Mouse (Mus musculus) lung, adult 18-20 months (tissue): ENCODE data around the gene Tpst1.

Experiments used
- DNase-seq, 2 experiments: peaks; one replicate each; pipeline ENCODE4 v3.0.0; 2022; ENCODE audit warnings: mixed read lengths in 2 of 2

Tpst1 gene

GRCm38 (mm10) chr5:130144334-130145312 is 71.5 kb downstream of the Tpst1 start, which contains the start of gene Kctd7:
Gene Kctd7 (plus strand): TSS chr5:130144861.
- peak; percentile 98 for DNase-seq

GRCm38 (mm10) chr5:130145961-130146360 is 72.8 kb downstream of the Tpst1 start:
- no peak for DNase-seq

- DNase-seq = peak; percentile 36 to 52
Measured at GRCm38 (mm10) chr5:130149726-130150310, 76.7 kb downstream of the Tpst1 start.

GRCm38 (mm10) chr5:130154286-130154685 is 81.2 kb downstream of the Tpst1 start:
- no peak for DNase-seq

- no peak for DNase-seq
Measured at GRCm38 (mm10) chr5:130158545-130158944, 85.4 kb downstream of the Tpst1 start.

GRCm38 (mm10) chr5:130159761-130160201 is 86.7 kb downstream of the Tpst1 start:
- no peak for DNase-seq

GRCm38 (mm10) chr5:130163670-130164069 is 90.5 kb downstream of the Tpst1 start:
- DNase-seq = peak; percentile 73 to 82

GRCm38 (mm10) chr5:130165213-130165612 is 92.1 kb downstream of the Tpst1 start:
- DNase-seq = no peak

- DNase-seq = no peak
Measured at GRCm38 (mm10) chr5:130169109-130169508, 96.0 kb downstream of the Tpst1 start.

GRCm38 (mm10) chr5:130170666-130171422 is 97.7 kb downstream of the Tpst1 start:
- DNase-seq = no peak

- DNase-seq = peak; percentile 96 to 97
Measured at GRCm38 (mm10) chr5:130171423-130171954, 98.4 kb downstream of the Tpst1 start, which contains the start of gene Rabgef1. Gene Rabgef1 (plus strand): TSS chr5:130171798.

- DNase-seq = peak; percentile 57 to 65
Measured at GRCm38 (mm10) chr5:130171956-130172601, 99.0 kb downstream of the Tpst1 start.

- no peak for DNase-seq
Measured at GRCm38 (mm10) chr5:130173012-130173411, 99.9 kb downstream of the Tpst1 start.

GRCm38 (mm10) chr5:130177871-130178270 is 104.7 kb downstream of the Tpst1 start:
- peak; percentile 52 to 74 for DNase-seq

GRCm38 (mm10) chr5:130180362-130180761 is 107.2 kb downstream of the Tpst1 start:
- DNase-seq = no peak

- no peak for DNase-seq
Measured at GRCm38 (mm10) chr5:130181740-130182540, 108.8 kb downstream of the Tpst1 start.

- DNase-seq = no peak
Measured at GRCm38 (mm10) chr5:130182541-130182821, 109.4 kb downstream of the Tpst1 start.

GRCm38 (mm10) chr5:130184193-130184856 is 111.2 kb downstream of the Tpst1 start:
- DNase-seq = no peak

- no peak for DNase-seq
Measured at GRCm38 (mm10) chr5:130185312-130185711, 112.2 kb downstream of the Tpst1 start.
